Mouse (Mus musculus): ENCODE data around the gene Krtcap2. TPM values are rescaled to one million over a fixed set of nuclear protein-coding genes. Genes with fewer than 3 reads are reported as not detected.

Gene Krtcap2
- polyA plus RNA-seq, 1 experiment from 2014 or later = 274 TPM

DNA sequence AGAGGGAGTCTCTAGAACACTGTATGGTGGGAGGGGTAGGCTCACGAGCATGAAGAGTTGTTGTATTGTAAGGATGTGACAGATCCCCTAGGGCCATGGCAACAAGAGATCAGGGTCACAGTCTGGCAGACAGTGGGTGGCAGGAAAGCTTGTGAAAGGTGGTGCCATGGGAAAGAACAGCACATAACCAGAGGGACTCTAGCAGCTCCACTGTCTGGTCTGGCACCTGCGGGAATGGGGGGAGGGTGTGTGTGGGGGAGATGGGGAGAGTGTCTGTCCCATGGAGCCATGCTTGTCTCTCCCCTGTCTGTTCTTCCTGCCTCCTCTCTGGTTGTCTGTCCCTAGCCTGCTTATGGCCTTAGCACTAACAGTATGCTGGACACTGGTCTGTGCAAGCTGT lies 39.8 kb downstream of the Krtcap2 start:
- Histone ChIP-seq H3K27ac (ENCODE audit: low read depth, low read length) (no peak overlapping the region), H3K27me3 (ENCODE audit: control insufficient read depth, insufficient read depth, low read length) (no peaks in the 10 kb centered on the region; the same call in 1 of the 2 replicates), H3K9ac (ENCODE audit: low read depth, low read length) (no peak overlapping the region), H3K36me3 (ENCODE audit: control insufficient read depth, insufficient read depth, low read length) (no peaks in the 10 kb centered on the region), H3K9me3 (replicated peaks; ENCODE audit: control insufficient read depth, low read length) (no peaks in the 10 kb centered on the region), H3K4me3 (ENCODE audit: low read depth, low read length) (no peak overlapping the region), H3K4me2 (no peak overlapping the region), H3K4me1 (ENCODE audit: control insufficient read depth, insufficient read depth, low read length) (peaks cover 6% of the 10 kb centered on the region; the same call in 1 of the 2 replicates)
- ATAC-seq (replicated peaks; ENCODE audit: insufficient number of reproducible peaks, low FRiP score, low TSS enrichment) = no peak
- 35% methylated on average over 2 of the region's 2 CpGs for WGBS (ENCODE audit: insufficient replicate concordance)

DNA sequence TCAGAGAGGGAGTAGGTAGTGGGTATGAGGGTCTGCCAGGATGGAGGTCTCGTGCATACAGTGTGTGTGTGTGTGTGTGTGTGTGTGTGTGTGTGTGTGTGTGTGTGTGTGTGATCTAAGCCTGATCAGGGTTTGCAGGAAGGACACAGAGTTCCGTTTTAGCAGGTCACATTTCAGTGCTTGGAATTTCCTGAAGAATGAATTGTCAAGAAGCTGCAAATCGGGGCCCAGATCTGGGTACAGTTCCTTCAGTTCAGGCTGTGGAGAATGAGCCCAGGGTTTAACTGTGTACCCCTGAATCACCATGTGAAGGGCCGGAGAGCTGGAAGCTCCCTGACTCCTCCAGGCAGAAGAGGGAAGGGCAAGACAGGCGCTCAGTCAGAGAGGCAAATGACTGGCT lies 41.5 kb downstream of the Krtcap2 start:
- H3K27ac ChIP-seq (ENCODE audit: low read depth, low read length) = no peak overlapping the region
- H3K9me3 ChIP-seq (replicated peaks; ENCODE audit: control insufficient read depth, low read length) = no peaks in the 10 kb centered on the region
- no peak overlapping the region for H3K4me3 ChIP-seq (ENCODE audit: low read depth, low read length)
- 0 out of 2 replicates have a peak, but pooled peaks cover 6% of the 10 kb centered on the region for H3K4me1 ChIP-seq (ENCODE audit: control insufficient read depth, insufficient read depth, low read length)
- H3K9ac ChIP-seq (ENCODE audit: low read depth, low read length) = no peak overlapping the region
- WGBS (ENCODE audit: insufficient replicate concordance) = 51% methylated on average over 5 of the region's 5 CpGs
- no peak for ATAC-seq (replicated peaks; ENCODE audit: insufficient number of reproducible peaks, low FRiP score, low TSS enrichment)
- H3K36me3 ChIP-seq (ENCODE audit: control insufficient read depth, insufficient read depth, low read length) = no peaks in the 10 kb centered on the region
- H3K27me3 ChIP-seq (ENCODE audit: control insufficient read depth, insufficient read depth, low read length) = no peaks in the 10 kb centered on the region
- no peak overlapping the region for H3K4me2 ChIP-seq

DNA sequence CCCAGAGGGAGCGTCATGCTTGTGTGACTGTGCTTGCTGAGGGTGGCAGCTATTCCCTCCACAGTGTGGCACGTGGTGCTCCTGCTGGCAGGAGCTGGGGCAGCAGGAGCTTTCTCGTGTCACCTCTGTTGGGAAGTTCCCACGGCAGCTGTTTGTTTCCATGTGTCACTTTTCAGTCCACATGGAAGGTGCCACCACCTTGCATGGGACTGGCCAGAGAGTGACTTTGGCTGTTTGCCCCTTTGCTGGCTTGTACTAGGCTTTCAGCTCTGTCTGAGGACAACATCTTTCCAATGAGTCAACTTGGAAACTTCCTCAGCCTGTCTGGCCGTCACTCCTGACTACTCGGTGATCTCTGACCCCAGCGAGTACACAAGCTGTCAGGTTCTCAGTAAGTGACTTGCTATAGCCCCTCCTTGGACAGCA lies 42.8 kb downstream of the Krtcap2 start:
- no peak overlapping the region for H3K27ac ChIP-seq (ENCODE audit: low read depth, low read length)

DNA sequence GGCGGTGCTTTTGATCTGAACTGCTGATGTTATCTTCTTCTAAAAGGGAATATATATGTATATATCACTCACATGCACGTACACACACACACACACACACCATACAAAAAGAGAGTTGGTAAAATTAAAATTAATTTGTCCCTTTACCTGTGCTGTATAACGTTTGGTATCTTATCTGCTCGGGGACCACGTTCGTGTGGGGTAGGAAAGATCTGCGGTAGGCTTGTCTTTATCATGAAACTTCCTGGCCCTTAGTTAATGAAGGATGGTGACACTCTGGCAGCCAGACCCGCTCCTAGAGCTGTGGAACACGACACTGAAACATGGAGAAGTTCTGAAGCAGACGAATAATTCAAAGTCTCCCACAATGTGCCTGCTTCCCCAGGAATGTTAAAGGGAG lies 46.1 kb downstream of the Krtcap2 start:
- 46% methylated on average over 10 of the region's 10 CpGs for WGBS (ENCODE audit: insufficient replicate concordance)
- H3K27ac ChIP-seq (ENCODE audit: low read depth, low read length) = no peak overlapping the region
- H3K9ac ChIP-seq (ENCODE audit: low read depth, low read length) = no peak overlapping the region
- no peaks in the 10 kb centered on the region for H3K36me3 ChIP-seq (ENCODE audit: control insufficient read depth, insufficient read depth, low read length)
- 0 out of 2 replicates have a peak, but pooled peaks cover 6% of the 10 kb centered on the region for H3K4me1 ChIP-seq (ENCODE audit: control insufficient read depth, insufficient read depth, low read length)
- H3K27me3 ChIP-seq (ENCODE audit: control insufficient read depth, insufficient read depth, low read length) = no peaks in the 10 kb centered on the region
- H3K4me2 ChIP-seq = no peak overlapping the region
- no peaks in the 10 kb centered on the region for H3K9me3 ChIP-seq (replicated peaks; ENCODE audit: control insufficient read depth, low read length)
- H3K4me3 ChIP-seq (ENCODE audit: low read depth, low read length) = no peak overlapping the region
- no peak for ATAC-seq (replicated peaks; ENCODE audit: insufficient number of reproducible peaks, low FRiP score, low TSS enrichment)

More for the DNA sequence above, 42.8 kb downstream of the Krtcap2 start:
- Histone ChIP-seq H3K27me3 (ENCODE audit: control insufficient read depth, insufficient read depth, low read length) (no peaks in the 10 kb centered on the region), H3K9me3 (replicated peaks; ENCODE audit: control insufficient read depth, low read length) (no peaks in the 10 kb centered on the region), H3K9ac (ENCODE audit: low read depth, low read length) (no peak overlapping the region), H3K4me1 (ENCODE audit: control insufficient read depth, insufficient read depth, low read length) (0 out of 2 replicates have a peak, but pooled peaks cover 6% of the 10 kb centered on the region), H3K36me3 (ENCODE audit: control insufficient read depth, insufficient read depth, low read length) (no peaks in the 10 kb centered on the region), H3K4me2 (no peak overlapping the region), H3K4me3 (ENCODE audit: low read depth, low read length) (no peak overlapping the region)
- 29% methylated on average over 7 of the region's 7 CpGs for WGBS (ENCODE audit: insufficient replicate concordance)
- ATAC-seq (replicated peaks; ENCODE audit: insufficient number of reproducible peaks, low FRiP score, low TSS enrichment) = no peak

GRCm38 (mm10) chr3:89292303-89292702 lies 46.5 kb downstream of the Krtcap2 start:
- Histone ChIP-seq H3K4me3 (ENCODE audit: low read depth, low read length) (no peak overlapping the region), H3K27ac (ENCODE audit: low read depth, low read length) (no peak overlapping the region), H3K4me2 (no peak overlapping the region), H3K36me3 (ENCODE audit: control insufficient read depth, insufficient read depth, low read length) (no peaks in the 10 kb centered on the region), H3K4me1 (ENCODE audit: control insufficient read depth, insufficient read depth, low read length) (0 out of 2 replicates have a peak, but pooled peaks cover 6% of the 10 kb centered on the region), H3K27me3 (ENCODE audit: control insufficient read depth, insufficient read depth, low read length) (no peaks in the 10 kb centered on the region), H3K9me3 (replicated peaks; ENCODE audit: control insufficient read depth, low read length) (no peaks in the 10 kb centered on the region), H3K9ac (ENCODE audit: low read depth, low read length) (no peak overlapping the region)
- 78% methylated on average over 5 of the region's 5 CpGs for WGBS (ENCODE audit: insufficient replicate concordance)
- ATAC-seq (replicated peaks; ENCODE audit: insufficient number of reproducible peaks, low FRiP score, low TSS enrichment) = no peak

GRCm38 (mm10) chr3:89293247-89293918 lies 47.6 kb downstream of the Krtcap2 start:
- Histone ChIP-seq H3K4me1 (ENCODE audit: control insufficient read depth, insufficient read depth, low read length) (0 out of 2 replicates have a peak, but pooled peaks cover 3% of the 10 kb centered on the region), H3K4me2 (no peak overlapping the region), H3K36me3 (ENCODE audit: control insufficient read depth, insufficient read depth, low read length) (no peaks in the 10 kb centered on the region), H3K9ac (ENCODE audit: low read depth, low read length) (no peak overlapping the region), H3K27ac (ENCODE audit: low read depth, low read length) (no peak overlapping the region), H3K27me3 (ENCODE audit: control insufficient read depth, insufficient read depth, low read length) (no peaks in the 10 kb centered on the region), H3K9me3 (replicated peaks; ENCODE audit: control insufficient read depth, low read length) (no peaks in the 10 kb centered on the region), H3K4me3 (ENCODE audit: low read depth, low read length) (no peak overlapping the region)
- 87% methylated on average over 11 of the region's 11 CpGs for WGBS (ENCODE audit: insufficient replicate concordance)
- no peak for ATAC-seq (replicated peaks; ENCODE audit: insufficient number of reproducible peaks, low FRiP score, low TSS enrichment)

DNA sequence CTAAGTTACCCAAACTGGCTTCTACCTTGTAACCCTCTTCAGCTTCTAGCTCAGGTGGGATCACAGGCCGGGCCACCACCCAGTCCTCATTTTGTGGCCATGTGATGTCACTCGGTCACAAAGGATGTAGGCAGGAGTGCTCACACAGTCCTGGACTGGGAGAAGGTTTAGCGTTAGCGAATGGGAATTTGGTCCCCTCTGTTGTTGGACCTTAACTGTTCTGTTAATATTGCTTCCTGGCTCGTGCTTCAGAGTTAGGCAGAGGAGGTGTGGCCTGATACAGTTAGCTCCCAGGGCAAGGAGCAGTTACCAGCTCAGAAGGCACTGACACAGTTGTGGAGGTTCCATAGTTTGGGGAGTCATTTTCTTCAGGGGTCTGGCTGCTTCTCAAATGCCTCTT lies 48.4 kb downstream of the Krtcap2 start:
- H3K4me1 ChIP-seq (ENCODE audit: control insufficient read depth, insufficient read depth, low read length) = no peaks in the 10 kb centered on the region
- H3K4me3 ChIP-seq (ENCODE audit: low read depth, low read length) = no peak overlapping the region
- no peak overlapping the region for H3K9ac ChIP-seq (ENCODE audit: low read depth, low read length)
- no peaks in the 10 kb centered on the region for H3K36me3 ChIP-seq (ENCODE audit: control insufficient read depth, insufficient read depth, low read length)
- H3K27me3 ChIP-seq (ENCODE audit: control insufficient read depth, insufficient read depth, low read length) = no peaks in the 10 kb centered on the region
- WGBS (ENCODE audit: insufficient replicate concordance) = 60% methylated on average over 5 of the region's 5 CpGs
- ATAC-seq (replicated peaks; ENCODE audit: insufficient number of reproducible peaks, low FRiP score, low TSS enrichment) = no peak
- H3K27ac ChIP-seq (ENCODE audit: low read depth, low read length) = no peak overlapping the region
- H3K4me2 ChIP-seq = no peak overlapping the region
- no peaks in the 10 kb centered on the region for H3K9me3 ChIP-seq (replicated peaks; ENCODE audit: control insufficient read depth, low read length)

DNA sequence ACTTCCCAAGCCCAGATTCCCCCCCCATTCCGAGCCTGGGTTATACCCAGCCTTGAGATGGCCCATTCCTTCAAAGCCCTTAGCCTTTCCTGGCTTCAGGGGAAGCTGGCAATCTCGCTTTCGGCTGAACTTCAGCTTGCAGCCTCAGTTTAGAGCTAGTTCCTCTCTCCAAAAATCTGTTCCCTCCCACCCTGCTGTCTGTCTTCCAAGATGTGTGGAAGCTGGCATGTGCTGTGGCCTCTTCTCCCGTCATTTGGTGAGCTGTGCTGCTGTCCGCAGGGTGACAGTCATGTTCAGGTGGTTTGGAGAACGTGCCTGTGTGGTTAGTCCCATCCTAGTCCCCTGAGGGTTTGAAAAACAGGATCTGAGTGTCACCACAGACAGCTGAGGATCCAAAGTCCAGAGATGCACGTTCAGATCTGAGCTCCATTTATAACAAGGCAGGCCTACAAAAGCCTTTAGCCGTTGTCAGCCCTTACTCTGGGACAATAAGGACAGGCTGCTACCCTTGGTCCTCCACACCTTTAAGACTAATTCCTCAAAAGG lies 50.0 kb downstream of the Krtcap2 start:
- Histone ChIP-seq H3K9ac (ENCODE audit: low read depth, low read length) (no peak overlapping the region), H3K4me2 (no peak overlapping the region), H3K27ac (ENCODE audit: low read depth, low read length) (no peak overlapping the region), H3K36me3 (ENCODE audit: control insufficient read depth, insufficient read depth, low read length) (no peaks in the 10 kb centered on the region), H3K4me1 (ENCODE audit: control insufficient read depth, insufficient read depth, low read length) (peaks cover 3% of the 10 kb centered on the region; the same call in 1 of the 2 replicates), H3K27me3 (ENCODE audit: control insufficient read depth, insufficient read depth, low read length) (no peaks in the 10 kb centered on the region), H3K9me3 (replicated peaks; ENCODE audit: control insufficient read depth, low read length) (no peaks in the 10 kb centered on the region), H3K4me3 (ENCODE audit: low read depth, low read length) (no peak overlapping the region)
- 72% methylated on average over 8 of the region's 8 CpGs for WGBS (ENCODE audit: insufficient replicate concordance)
- no peak for ATAC-seq (replicated peaks; ENCODE audit: insufficient number of reproducible peaks, low FRiP score, low TSS enrichment)

Data from heart, embryonic 11.5 days (tissue).